Mouse (Mus musculus): ENCODE results near the gene H2-K1. TPM values are rescaled to one million over a fixed set of nuclear protein-coding genes. Genes with fewer than 3 reads are reported as not detected.

The H2-K1 gene
- total RNA-seq (2014; rRNA removed) (2,105 and 2,348 TPM in 2 replicates), polyA plus RNA-seq (2012; rRNA removed) (4,310 and 5,575 TPM in 2 replicates)

DNA sequence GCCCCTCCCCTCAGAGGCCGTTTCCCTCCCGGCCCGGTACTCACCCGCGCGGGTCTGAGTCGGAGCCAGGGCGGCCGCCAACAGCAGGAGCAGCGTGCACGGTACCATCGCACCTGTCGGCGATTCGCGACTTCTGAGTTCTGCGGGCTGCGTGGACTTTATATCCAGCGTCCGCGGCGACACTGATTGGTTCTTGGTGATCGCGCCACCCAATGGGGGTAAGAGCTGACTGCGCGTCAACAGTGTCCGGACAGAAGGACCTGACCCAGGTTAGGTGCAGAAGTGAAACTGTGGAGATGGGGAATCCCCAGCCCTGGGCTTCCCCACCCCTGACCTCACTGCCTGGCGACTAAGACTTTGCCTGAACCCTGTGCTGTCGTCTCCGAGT, at the start of gene H2-K1:
Gene H2-K1 (minus strand): TSS at position 198 of the 388 bp plus-strand sequence.
- WGBS: under 1% methylated on average over 30 of the region's 30 CpGs
- Histone ChIP-seq H3K36me3 (ENCODE audit: control insufficient read depth, insufficient read depth, low read length) (peaks cover 19% of the 10 kb centered on the region), H3K4me1 (ENCODE audit: control insufficient read depth, insufficient read depth, low read length) (no peaks in the 10 kb centered on the region; the same call in 1 of the 2 replicates), H3K79me2 (ENCODE audit: control insufficient read depth, insufficient read depth, low read length) (peaks cover 3% of the 10 kb centered on the region; the same call in 1 of the 2 replicates), H3K4me3 (ENCODE audit: insufficient read depth, low read depth, low read length) (peak within 1 kb of the TSS; percentile 82), H3K9ac (ENCODE audit: low read depth, low read length) (peak within 1 kb of the TSS; percentile 94), H3K27me3 (ENCODE audit: control insufficient read depth, insufficient read depth, low read length) (no peaks in the 10 kb centered on the region), H3K27ac (replicated peaks; ENCODE audit: insufficient read depth, low read depth, low read length) (peak within 1 kb of the TSS; percentile 88)
- TF ChIP-seq CTCF (IDR thresholded peaks at IDR 0.05; ENCODE audit: low read depth, low read length) (no peak), POLR2A (IDR thresholded peaks at IDR 0.05; ENCODE audit: extremely low read depth, insufficient read depth, low read length) (peak; percentile 100)
- peak; percentile 94 for DNase-seq (ENCODE audit: extremely low read depth, low read depth, low spot score)

GRCm38 (mm10) chr17:34047404-34048050, 47.4 kb upstream of the H2-K1 start:
- Histone ChIP-seq H3K27ac (replicated peaks; ENCODE audit: insufficient read depth, low read depth, low read length) (no peak overlapping the region), H3K79me2 (ENCODE audit: control insufficient read depth, insufficient read depth, low read length) (no peaks in the 10 kb centered on the region), H3K4me1 (ENCODE audit: control insufficient read depth, insufficient read depth, low read length) (no peaks in the 10 kb centered on the region), H3K36me3 (ENCODE audit: control insufficient read depth, insufficient read depth, low read length) (no peaks in the 10 kb centered on the region), H3K4me3 (ENCODE audit: insufficient read depth, low read depth, low read length) (no peak overlapping the region), H3K27me3 (ENCODE audit: control insufficient read depth, insufficient read depth, low read length) (no peaks in the 10 kb centered on the region), H3K9ac (ENCODE audit: low read depth, low read length) (no peak overlapping the region)
- DNase-seq (ENCODE audit: extremely low read depth, low read depth, low spot score): no peak
- 86% methylated on average over 5 of the region's 5 CpGs for WGBS
- TF ChIP-seq POLR2A (IDR thresholded peaks at IDR 0.05; ENCODE audit: extremely low read depth, insufficient read depth, low read length) (no peak), CTCF (IDR thresholded peaks at IDR 0.05; ENCODE audit: low read depth, low read length) (no peak)

DNA sequence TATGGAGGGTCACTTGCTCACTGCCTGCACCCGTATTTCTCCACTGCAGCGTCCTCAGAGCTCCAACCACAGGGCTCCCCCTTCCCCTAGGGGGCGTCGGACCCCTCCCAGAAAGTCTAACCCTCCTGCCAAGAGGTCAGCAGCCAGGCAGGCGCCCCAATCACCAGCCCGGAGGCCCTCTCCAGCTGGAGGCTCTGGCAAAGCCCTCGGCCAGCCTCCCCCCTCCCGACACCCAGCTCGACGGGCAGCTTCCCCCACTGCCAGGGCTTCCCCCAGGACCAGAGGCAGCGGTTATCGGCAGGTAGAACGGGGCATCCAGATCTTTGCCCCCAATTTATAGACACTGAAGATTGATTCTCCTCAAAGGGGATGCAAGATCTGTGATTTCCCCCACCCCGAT, 45.8 kb upstream of the H2-K1 start:
- Histone ChIP-seq H3K79me2 (ENCODE audit: control insufficient read depth, insufficient read depth, low read length) (no peaks in the 10 kb centered on the region), H3K36me3 (ENCODE audit: control insufficient read depth, insufficient read depth, low read length) (no peaks in the 10 kb centered on the region), H3K27ac (replicated peaks; ENCODE audit: insufficient read depth, low read depth, low read length) (no peak overlapping the region), H3K4me1 (ENCODE audit: control insufficient read depth, insufficient read depth, low read length) (no peaks in the 10 kb centered on the region), H3K27me3 (ENCODE audit: control insufficient read depth, insufficient read depth, low read length) (no peaks in the 10 kb centered on the region), H3K9ac (ENCODE audit: low read depth, low read length) (no peak overlapping the region), H3K4me3 (ENCODE audit: insufficient read depth, low read depth, low read length) (no peak overlapping the region)
- TF ChIP-seq CTCF (IDR thresholded peaks at IDR 0.05; ENCODE audit: low read depth, low read length) (no peak), POLR2A (IDR thresholded peaks at IDR 0.05; ENCODE audit: extremely low read depth, insufficient read depth, low read length) (no peak)
- DNase-seq (ENCODE audit: extremely low read depth, low read depth, low spot score): no peak
- WGBS: 83% methylated on average over 14 of the region's 14 CpGs

DNA sequence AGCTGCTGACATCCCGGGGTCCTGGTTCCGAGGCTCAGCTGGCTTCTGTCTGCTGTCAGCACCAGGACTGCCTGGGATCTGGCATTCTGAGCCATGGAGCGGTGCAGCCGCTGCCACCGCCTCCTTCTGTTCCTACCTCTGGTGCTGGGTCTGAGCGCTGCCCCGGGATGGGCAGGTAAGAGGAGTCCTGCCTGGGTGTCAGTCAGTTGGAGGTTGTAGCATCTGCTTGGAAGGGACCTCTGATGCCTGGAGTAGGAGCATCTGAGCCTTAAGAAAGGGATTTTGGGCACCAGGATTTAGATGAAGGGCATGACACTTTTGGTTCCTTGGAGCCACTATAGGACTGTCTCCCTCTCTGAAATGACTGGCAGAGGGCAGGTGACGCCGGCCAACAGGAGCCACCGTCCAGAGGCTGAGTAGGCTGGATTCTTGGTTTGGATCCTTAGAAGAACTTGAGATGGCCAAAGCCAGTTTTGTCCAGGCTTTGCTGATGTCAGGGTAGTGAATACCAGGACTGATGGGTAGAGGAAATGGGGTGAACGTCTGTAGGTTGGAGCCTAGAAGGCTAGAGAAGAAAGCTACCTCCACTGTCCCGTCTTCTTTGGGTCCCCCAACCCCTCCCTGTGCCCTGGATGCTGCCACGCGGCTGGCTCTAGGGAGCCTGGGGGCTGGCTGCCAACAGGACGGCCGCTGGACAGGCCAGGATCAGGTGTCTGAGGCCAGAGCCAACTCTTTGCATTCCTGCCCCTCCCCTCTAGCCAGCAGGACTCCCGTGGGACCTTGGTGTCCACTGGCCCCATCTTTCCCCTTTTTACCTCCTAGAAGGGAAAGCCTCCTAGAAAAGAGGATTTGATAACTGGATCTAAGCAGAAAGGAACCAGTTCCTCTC, 39.7 kb upstream of the H2-K1 start:
- Histone ChIP-seq H3K27ac (replicated peaks; ENCODE audit: insufficient read depth, low read depth, low read length) (no peak overlapping the region), H3K27me3 (ENCODE audit: control insufficient read depth, insufficient read depth, low read length) (no peaks in the 10 kb centered on the region), H3K4me1 (ENCODE audit: control insufficient read depth, insufficient read depth, low read length) (no peaks in the 10 kb centered on the region), H3K4me3 (ENCODE audit: insufficient read depth, low read depth, low read length) (no peak overlapping the region), H3K9ac (ENCODE audit: low read depth, low read length) (no peak overlapping the region), H3K36me3 (ENCODE audit: control insufficient read depth, insufficient read depth, low read length) (peaks cover 3% of the 10 kb centered on the region; the same call in 1 of the 2 replicates), H3K79me2 (ENCODE audit: control insufficient read depth, insufficient read depth, low read length) (no peaks in the 10 kb centered on the region)
- 28% methylated on average over 17 of the region's 17 CpGs for WGBS
- no peak for DNase-seq (ENCODE audit: extremely low read depth, low read depth, low spot score)
- TF ChIP-seq CTCF (IDR thresholded peaks at IDR 0.05; ENCODE audit: low read depth, low read length) (no peak), POLR2A (IDR thresholded peaks at IDR 0.05; ENCODE audit: extremely low read depth, insufficient read depth, low read length) (no peak)

GRCm38 (mm10) chr17:34038878-34039561, 38.9 kb upstream of the H2-K1 start, which contains the start of gene Col11a2:
Col11a2 (plus strand) TSS chr17:34039437.
- no peaks in the 10 kb centered on the region for H3K27me3 ChIP-seq (ENCODE audit: control insufficient read depth, insufficient read depth, low read length)

More at GRCm38 (mm10) chr17:34038878-34039561, 38.9 kb upstream of the H2-K1 start, which contains the start of gene Col11a2:
- Histone ChIP-seq H3K79me2 (ENCODE audit: control insufficient read depth, insufficient read depth, low read length) (no peaks in the 10 kb centered on the region), H3K36me3 (ENCODE audit: control insufficient read depth, insufficient read depth, low read length) (peaks cover 3% of the 10 kb centered on the region; the same call in 1 of the 2 replicates), H3K4me3 (ENCODE audit: insufficient read depth, low read depth, low read length) (no peak within 1 kb of the TSS), H3K27ac (replicated peaks; ENCODE audit: insufficient read depth, low read depth, low read length) (no peak within 1 kb of the TSS), H3K9ac (ENCODE audit: low read depth, low read length) (no peak within 1 kb of the TSS), H3K4me1 (ENCODE audit: control insufficient read depth, insufficient read depth, low read length) (no peaks in the 10 kb centered on the region)
- TF ChIP-seq POLR2A (IDR thresholded peaks at IDR 0.05; ENCODE audit: extremely low read depth, insufficient read depth, low read length) (no peak), CTCF (IDR thresholded peaks at IDR 0.05; ENCODE audit: low read depth, low read length) (no peak)
- 23% methylated on average over 28 of the region's 28 CpGs for WGBS
- no peak for DNase-seq (ENCODE audit: extremely low read depth, low read depth, low spot score)
